Mouse (Mus musculus): ENCODE data around the gene Klri1.

GRCm38 (mm10) chr6:129746151-129746550, 29.2 kb upstream of the Klri1 start:
- TF ChIP-seq CTCF (IDR thresholded peaks at IDR 0.05; ENCODE audit: control insufficient read depth, insufficient read depth, insufficient replicate concordance, low read depth, low read length) (no peak), POLR2A (IDR thresholded peaks at IDR 0.05; ENCODE audit: control insufficient read depth, low read depth, low read length) (no peak)

Data from testis, adult 2 months (tissue).